Mouse (Mus musculus) mouse embryonic stem cell (cell line): ENCODE results near the gene Ston2.

Source experiments
- in situ Hi-C, 2 experiments: fragments of 300-500 bp; cut with MboI; formaldehyde crosslinking; loops; 1 replicate in 1 of 2; 3 replicates in 1 of 2; pipeline ENCODE4 v1.14.3; 2019 to 2020; ENCODE audit warnings: low sequenced_read_pairs in 2 of 2, low pct_unique_long_range_greater_than_20kb in 1 of 2, mixed read lengths in 1 of 2; ENCODE audit not compliant: unreplicated experiment in 1 of 2

Ston2 gene

DNA sequence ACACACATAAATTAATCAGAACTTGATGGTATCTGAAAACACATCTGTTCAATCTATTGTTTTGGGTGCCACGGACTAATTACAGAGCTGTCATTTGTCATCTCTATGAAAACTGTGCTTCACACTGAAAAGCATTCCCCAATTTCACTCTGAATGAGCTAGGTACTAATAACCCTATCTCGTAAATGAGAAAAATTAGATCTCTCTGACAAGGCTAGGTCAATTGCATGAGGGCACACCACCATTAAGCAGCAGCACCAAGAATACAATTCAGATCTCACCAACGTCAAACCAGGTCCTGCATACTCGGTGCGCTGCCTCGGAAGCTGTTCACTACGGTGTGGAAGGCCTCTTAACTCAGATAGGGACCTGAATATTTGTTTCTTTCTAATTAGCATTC lies 145.0 kb downstream of the Ston2 start:
- in situ Hi-C loops = loop anchor here (10.0 kb wide), 2 partner anchors 142 to 152 kb away; partner anchors contain the start of gene Ston2 (in 1 of the 2)

DNA sequence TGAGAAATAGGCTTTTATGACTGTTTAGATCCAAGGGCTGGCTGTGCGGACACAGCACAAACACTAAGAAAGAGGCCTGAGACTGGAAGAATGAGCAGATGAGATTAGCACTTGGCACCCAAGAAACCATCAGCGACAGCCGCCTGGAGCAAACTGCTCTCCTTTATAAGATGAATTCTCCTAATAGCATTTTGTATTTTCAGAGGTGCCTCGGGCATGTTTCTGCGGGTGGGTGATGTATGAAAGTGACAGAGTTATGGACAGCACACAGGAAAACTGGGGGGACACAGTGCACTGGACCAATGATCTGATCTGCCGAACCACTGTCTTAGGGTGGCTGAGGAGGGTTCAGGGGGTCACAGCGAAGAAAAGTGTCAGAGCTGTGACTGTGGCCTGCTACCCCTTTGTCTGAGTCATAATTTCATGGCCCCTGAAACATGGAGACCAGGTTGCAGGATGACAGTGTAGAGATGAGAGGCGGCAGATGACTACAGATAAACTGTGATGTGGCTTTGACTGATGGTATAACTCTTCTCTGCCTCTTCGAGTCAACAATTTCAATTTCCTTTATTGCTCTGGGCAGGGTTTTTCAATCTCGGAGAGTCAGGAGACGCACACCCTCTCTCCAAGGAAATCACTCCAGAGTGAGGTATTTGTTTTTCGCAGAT lies 145.6 kb downstream of the Ston2 start:
- in situ Hi-C loops = loop anchor here (10.0 kb wide), 2 partner anchors 142 to 152 kb away; partner anchors contain the start of gene Ston2 (in 1 of the 2)

DNA sequence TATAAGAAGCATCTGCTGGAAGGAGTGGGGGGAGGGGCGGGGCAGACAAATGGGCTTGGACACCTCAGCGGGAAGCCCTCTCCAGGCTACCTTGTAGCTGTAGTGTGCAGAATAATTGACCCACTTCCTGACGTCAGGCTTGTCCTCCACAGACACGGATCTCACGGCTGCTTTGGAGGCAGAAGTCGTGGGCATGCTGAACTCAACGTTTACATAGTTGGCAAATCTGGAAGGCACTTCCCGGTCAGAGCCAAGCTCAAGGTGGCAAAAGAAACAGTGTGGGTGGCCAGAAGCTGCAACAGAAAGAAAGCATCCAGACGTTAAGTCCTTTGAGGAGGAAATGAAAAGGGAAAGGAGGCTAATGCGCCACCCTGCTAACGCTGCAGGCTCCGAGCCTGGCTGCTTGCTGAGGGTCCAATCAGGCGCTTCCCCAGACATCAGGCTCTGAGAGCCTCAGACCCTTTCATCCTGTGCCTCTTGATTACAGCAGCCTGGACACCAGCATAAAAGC lies 146.5 kb downstream of the Ston2 start:
- in situ Hi-C loops = loop anchor here (10.0 kb wide), 2 partner anchors 143 to 153 kb away; partner anchors contain the start of gene Ston2 (in 1 of the 2)

DNA sequence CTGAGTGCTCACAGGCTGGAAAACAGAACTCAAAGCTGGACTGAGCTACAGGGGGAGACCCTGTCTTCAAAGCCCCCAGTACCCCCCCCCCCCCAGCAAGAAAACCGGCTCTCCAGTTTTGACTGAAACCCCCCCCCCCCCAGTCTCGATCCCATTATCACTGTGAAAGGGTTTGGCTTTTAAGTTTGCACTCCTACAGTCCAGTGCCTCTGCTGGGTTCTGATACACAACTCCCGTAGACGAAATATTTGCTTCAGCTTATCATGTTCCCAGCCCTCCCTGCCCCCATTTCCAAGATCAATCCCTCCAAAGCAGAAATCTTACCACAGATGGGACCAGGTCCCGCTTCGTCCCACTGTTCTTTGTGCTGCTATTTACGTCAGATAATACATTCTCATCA lies 147.1 kb downstream of the Ston2 start:
- in situ Hi-C loops = loop anchor here (10.0 kb wide), 2 partner anchors 144 to 154 kb away; partner anchors contain the start of gene Ston2 (in 1 of the 2)

DNA sequence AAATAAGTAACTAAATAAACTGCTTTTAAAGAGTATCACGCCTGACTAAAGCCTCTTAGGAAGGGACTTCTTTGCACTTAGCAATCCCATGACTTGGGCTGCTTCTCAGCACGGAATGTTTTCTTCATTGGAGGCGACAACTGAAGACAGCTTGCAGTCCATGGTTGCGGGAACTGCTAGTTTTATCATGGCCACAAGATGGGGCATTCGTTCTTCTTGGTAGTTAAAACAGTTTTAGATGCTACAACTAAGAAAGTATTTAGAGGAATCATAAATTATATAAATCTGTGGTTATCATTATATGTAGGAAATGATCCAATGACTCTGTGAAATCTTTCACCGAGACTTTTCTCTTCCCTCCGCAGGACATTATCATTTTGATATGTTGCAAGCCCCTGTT lies 147.5 kb downstream of the Ston2 start:
- in situ Hi-C loops = loop anchor here (10.0 kb wide), 2 partner anchors 144 to 154 kb away; partner anchors contain the start of gene Ston2 (in 1 of the 2)

DNA sequence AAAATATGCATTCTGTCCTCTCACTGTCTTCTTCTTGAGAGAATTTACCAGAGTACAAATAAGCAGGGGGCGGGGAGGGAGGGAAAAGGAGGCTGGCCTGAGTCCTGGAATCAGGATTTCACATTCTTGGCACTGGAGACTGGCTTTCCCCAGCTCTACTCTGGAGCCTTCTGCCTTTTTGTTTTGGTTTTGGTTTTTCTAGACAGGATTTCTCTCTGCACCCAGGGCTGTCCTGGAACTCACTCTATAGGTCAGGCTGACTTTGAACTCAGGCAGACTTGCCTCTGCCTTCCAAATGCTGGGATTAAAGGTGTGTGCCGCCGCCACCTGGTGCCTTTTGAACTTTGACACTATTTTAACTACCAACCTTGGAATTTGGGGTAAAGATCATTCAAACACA lies 149.8 kb downstream of the Ston2 start:
- in situ Hi-C loops = no loop called here

DNA sequence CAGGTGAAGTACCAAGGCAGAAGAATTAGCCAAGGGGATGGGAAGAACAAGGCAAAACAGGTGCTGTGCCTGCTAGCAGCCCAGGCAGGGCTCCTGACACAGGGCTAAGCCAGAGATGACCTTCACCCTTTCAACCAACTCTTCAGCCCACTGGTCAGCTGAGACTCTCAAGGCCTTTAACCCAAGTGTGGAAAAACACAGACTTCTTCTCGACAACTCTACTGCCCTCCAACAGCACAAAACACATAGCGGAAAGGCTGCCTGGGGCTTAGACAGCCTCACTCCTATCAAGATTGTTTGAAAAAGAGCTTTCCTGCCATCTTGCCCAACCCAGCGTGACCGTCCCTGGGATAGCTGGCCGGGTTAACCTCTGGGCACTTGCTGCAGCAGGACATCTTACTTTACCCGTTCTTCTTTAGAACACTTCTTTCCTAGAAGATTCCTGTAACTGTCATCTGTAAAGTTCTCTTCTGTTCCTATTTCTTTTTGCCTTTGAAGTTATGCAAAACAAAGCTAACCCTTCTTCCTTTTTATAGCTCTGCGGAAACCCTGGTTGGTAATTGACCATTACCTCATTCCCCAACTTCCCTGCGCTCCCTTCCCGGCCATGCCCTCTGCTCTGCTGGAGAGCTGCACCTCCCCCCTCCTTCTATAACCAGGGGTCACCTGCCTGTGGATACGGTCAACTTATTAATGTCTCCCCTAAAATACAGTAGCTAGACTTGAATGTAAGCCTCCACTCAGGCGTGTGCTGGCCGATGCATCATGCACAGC lies 150.9 kb downstream of the Ston2 start:
- in situ Hi-C loops = no loop called here

DNA sequence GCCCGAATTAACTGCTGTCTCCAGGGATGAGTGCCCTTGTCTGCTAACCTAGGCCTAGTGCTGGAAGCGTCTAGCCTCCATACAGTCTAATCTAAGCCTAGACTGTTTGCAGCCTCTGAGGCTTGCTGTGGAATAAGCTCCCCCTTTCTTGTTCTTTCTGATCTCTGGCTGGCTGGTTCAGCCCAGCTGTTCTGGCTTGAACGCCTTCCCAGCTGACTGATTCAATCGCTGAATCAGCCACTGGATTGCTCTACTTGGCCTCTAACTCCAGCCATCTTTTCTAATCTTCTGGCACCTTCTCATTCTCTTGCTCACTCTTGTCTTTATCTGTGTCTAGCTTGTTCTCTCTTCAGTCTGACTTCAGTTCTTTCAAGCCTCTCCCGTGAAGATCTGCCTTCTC lies 161.7 kb downstream of the Ston2 start:
- in situ Hi-C loops = loop anchor here in 1 of 2 experiments (10.0 kb wide), 1 partner anchor 168 kb away; no protein-coding TSS in a partner anchor

DNA sequence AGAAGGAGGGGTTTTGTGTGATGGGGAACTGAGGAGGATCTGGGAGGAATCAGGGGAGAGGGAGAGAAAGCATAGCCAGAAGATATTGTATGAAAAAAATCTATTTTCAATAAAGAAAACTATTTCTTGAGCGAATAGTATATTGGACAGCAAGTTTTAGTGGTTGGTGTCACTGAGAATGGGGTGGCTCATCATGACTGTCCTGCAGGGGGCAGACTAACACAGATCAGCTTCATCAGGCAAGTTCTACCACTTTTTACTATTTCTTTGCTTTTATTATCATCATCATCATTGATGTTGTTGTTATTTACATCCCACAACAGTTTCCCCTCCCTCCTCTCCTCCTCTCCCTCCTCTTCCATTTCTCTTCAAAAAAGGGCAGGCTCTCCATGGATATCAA lies 163.2 kb downstream of the Ston2 start:
- in situ Hi-C loops = loop anchor here in 1 of 2 experiments (10.0 kb wide), 1 partner anchor 170 kb away; no protein-coding TSS in a partner anchor

DNA sequence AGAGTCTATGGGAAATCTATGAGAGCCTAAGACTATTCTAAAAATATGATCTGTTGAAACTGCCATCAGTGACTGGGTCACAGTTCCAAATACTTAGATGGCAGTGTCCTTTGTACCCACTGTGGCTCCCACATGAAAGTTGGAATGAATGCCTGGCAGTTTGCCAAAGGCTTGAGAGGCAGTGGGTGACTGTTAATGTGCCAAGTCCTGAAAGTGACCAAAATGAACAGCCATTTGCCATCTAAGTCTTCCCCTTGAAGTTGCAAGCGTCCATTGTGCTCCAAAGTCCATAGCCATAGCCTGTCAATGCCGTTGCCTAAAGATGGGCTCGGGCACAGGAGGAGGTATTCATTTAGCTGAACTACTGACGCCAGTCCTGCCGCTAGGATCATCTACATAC lies 178.8 kb downstream of the Ston2 start:
- in situ Hi-C loops = no loop called here

DNA sequence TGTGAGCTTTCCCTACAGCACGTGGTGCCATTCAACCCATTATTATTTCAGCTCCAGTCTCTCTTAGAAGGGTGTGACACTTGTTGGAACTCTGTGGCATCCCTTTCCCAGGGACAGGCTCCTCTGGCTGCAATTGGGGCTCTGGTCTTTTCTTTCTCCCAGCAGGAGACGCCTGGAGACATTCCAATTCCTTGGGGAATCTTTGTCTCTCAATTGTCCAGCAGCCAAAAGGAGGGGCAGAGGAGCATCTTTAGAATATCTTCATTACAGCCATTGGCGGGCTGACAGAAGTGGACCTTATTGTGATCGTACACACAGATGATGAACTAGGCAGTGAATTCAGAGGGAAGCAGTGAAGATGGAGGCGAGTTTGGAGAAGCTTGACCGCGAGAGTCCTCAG lies 180.5 kb downstream of the Ston2 start:
- in situ Hi-C loops = no loop called here

DNA sequence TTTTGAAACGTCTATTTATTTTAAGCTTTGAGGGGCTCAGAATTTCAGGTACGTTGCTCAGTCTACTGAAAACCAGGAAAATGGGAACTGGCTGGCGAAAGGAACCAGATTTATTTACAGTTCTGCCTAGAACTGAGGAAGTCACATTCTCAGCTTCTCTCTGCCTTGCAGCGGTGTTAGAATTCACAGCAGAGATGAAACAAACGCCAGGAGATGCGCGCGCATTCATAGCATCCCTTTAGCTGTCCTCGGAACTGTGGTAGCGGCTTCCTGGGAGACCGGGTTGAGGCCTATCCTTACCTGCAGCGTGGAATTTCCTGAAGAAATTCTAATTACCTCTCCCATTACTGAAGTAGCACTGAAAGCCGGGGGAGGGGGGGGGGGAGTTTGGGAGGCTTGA lies 181.5 kb downstream of the Ston2 start:
- in situ Hi-C loops = no loop called here

DNA sequence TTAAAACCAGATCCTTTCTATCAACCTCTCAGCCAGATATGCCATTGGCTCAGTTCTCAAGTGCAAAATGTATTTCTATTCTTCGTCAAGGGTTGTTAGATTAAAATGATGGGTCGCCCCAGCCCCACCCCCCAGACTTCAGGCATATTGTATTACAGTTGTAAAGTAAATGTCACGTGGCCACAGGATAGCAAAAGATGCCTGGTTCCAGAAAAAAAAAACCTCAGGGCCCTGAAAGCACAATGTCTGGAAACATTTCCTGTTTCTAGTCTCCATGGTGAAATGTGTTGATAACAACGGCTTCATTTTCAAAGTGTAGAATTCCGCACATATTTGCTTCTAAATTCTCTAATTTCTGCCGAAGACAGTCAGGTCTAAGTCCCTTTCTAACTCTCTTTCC lies 183.6 kb downstream of the Ston2 start:
- in situ Hi-C loops = no loop called here

DNA sequence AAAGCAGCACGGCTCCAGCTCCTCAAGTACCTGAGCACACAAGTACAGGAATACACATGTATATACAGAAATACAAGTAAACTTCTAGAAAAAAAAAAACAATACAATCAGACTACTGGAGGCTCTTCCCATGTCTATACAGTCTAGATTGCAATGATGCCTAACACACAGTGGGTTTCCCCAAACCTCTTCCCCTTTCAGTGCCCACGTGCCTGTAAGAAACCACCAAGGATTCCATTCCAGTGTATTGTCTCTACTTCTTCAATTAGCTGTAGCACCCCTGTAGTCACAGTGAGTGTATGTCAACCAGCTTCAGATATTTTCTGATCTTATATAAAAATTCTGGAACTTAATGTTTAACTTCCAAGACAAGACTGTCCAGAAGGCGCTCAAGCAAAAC lies 196.1 kb downstream of the Ston2 start:
- in situ Hi-C loops = no loop called here

DNA sequence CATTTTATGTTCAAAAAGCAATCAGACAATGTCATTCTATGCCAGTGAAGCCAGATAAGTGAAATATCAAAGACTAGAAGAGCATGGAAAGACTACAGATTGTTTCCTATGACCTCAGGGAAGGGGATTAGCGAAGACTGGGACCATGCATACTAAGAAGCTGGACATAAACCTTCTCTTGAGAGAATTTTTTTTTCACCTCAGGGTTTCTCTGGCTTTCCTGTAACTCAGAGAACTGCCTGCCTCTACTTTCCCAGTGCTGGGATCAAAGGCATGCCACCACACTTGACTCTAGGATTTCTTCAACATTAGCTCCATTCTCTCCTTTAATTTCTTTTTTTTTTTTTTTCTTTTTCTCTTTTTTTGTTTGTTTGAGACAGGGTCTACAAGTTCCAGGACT lies 197.0 kb downstream of the Ston2 start:
- in situ Hi-C loops = no loop called here

DNA sequence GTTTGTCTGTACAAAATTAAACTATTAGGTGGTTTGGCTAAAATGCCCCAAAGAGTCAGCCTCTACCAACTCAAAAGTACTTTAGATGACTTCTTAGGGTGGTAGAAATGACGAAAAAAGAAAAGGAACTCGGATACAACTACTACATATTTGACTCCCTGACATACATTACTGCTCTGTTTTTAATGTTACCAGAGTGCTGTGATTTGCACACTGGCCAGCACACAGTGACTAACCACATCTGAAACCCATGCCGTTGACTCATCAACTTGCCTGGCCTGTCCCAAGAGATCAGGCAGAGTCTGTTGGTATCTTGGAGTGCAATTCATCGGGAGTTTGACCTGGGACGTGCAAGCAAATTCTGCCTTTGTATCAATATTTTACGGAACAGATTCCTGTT lies 197.5 kb downstream of the Ston2 start:
- in situ Hi-C loops = no loop called here

DNA sequence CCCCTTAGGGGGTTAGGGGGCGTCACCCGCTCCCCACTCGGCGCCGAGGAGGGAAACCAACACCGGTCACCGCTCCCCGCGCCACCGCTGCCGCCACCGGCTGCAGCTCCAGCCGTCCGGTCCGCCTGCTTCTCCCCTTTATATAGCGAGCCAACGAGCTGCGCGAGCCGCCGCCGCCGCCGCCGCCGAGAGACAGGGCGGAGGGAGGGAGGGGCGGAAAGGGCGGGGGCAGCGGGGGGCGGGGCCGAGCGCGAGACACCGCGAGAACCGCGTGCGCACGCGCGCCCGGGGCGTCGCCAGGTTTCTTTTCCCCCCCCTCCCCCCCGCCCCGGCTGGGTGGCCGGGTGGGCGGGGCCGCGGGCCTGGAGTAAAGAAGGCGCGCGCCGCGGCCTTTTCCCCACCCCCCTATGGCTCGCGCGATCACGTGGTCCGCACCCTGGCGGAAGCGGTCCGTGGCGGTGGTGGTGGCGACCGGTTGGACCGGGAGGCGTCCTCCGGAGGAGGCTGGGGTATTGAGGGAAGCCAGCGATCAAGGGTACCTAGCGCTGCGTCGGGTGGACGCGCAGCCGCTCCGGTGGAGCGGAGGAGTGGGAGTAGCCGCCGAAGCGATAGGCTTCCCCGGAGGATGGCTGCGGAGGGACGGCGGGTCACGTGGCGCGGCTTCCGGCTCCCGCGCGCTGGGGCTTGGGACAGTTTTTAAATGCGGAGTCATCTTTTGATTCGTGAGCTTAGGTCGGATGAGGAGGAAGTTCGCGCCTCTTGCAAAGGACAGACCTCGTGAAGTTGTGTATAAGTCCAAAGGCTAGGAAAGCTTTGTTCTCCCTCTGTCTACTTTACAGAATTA lies 198.1 kb downstream of the Ston2 start, which contains the start of gene Gtf2a1:
Gene Gtf2a1, minus strand, starts transcription at position 641 of the 844 bp plus-strand sequence.
- in situ Hi-C loops = no loop called here

DNA sequence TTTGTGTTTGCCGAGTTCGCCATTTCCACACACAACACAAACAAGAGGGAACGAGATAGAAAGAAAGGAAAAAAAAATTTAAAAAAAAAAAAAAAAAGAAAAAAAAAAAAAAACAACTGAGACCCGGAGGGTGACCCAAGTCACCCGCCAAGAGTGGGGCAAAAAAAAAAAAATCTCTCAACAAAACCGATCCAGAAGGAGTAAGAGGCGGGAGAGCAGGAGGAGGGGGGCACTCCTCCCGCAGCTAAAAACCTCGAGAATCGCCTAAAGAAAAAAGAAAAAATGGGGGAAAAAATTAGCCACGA lies 198.7 kb downstream of the Ston2 start:
- in situ Hi-C loops = no loop called here
